8 mouse cellular contexts compared by ENCODE assay signal in genomic region chr5:130448491-130448890, GRCm38 (mm10).
DNase-seq lines count a peak whose midpoint lies in the region; ATAC-seq lines count a peak whose summit lies in the region.

No protein-coding gene starts in this region.

- 2% methylated on average over 20 of the region's 20 CpGs for WGBS in embryonic facial prominence, embryonic 12.5 days
- WGBS in intestine, embryonic 16.5 days, result 2% methylated on average over 20 of the region's 20 CpGs
- under 1% methylated on average over 20 of the region's 20 CpGs for WGBS in midbrain, embryonic 14.5 days

- no peaks in the 10 kb centered on the region for H3K9me3 ChIP-seq in embryonic facial prominence, embryonic 12.5 days
- no peaks in the 10 kb centered on the region for H3K9me3 ChIP-seq in intestine, embryonic 16.5 days (ENCODE audit: control insufficient read depth, low read length)
- no peaks in the 10 kb centered on the region for H3K9me3 ChIP-seq in midbrain, embryonic 14.5 days (ENCODE audit: control insufficient read depth, low read length)

- peak overlapping the region; percentile 96 for H3K4me2 ChIP-seq in embryonic facial prominence, embryonic 12.5 days (replicated peaks)
- peak overlapping the region; percentile 49 for H3K4me2 ChIP-seq in intestine, embryonic 16.5 days (ENCODE audit: low read depth, low read length)
- H3K4me2 ChIP-seq in midbrain, embryonic 14.5 days (ENCODE audit: low read length), result peak overlapping the region; percentile 95

- H3K27ac ChIP-seq in embryonic facial prominence, embryonic 12.5 days, result no peak overlapping the region
- H3K27ac ChIP-seq in intestine, embryonic 16.5 days (ENCODE audit: low read length), result no peak overlapping the region
- 0 out of 2 replicates have a peak overlapping the region, but pooled peaks have one; percentile 20 for H3K27ac ChIP-seq in midbrain, embryonic 14.5 days (replicated peaks; ENCODE audit: low read depth, low read length)

- peak overlapping the region; percentile 57 for H3K9ac ChIP-seq in embryonic facial prominence, embryonic 12.5 days
- H3K9ac ChIP-seq in intestine, embryonic 16.5 days (ENCODE audit: low read depth, low read length), result 0 out of 2 replicates have a peak overlapping the region, but pooled peaks have one; percentile 1
- peak overlapping the region; percentile 62 for H3K9ac ChIP-seq in midbrain, embryonic 14.5 days (replicated peaks; ENCODE audit: low read length)

- H3K4me1 ChIP-seq in embryonic facial prominence, embryonic 12.5 days, result peaks cover 11% of the 10 kb centered on the region; the same call in 1 of the 2 replicates
- no peaks in the 10 kb centered on the region; the same call in 1 of the 2 replicates for H3K4me1 ChIP-seq in intestine, embryonic 16.5 days (ENCODE audit: control insufficient read depth, insufficient read depth, low read length)
- no peaks in the 10 kb centered on the region for H3K4me1 ChIP-seq in midbrain, embryonic 14.5 days (ENCODE audit: control insufficient read depth, insufficient read depth, low read length)

- ATAC-seq in embryonic facial prominence, embryonic 12.5 days (ENCODE audit: insufficient number of reproducible peaks, insufficient read depth, low FRiP score, low TSS enrichment), result peak; percentile 32; the same call in 1 of the 2 replicates
- ATAC-seq in intestine, embryonic 16.5 days, result no peak
- no peak for ATAC-seq in midbrain, embryonic 14.5 days (ENCODE audit: low FRiP score, low TSS enrichment)

- peak; percentile 66 for DNase-seq in layer of hippocampus, adult 11-12 months (ENCODE audit: low spot score)
- no peak for DNase-seq in layer of hippocampus, adult 9-10 months (ENCODE audit: low spot score)
- peak; percentile 80 for DNase-seq in midbrain, embryonic 14.5 days
- no peak for DNase-seq in spleen, postnatal 10 days (ENCODE audit: low spot score in 2 of 2)
- no peak for DNase-seq in urinary bladder, postnatal 36 days (ENCODE audit: low spot score in 2 of 2)
- DNase-seq in lung, adult 18-20 months, result no peak

- peak overlapping the region; percentile 51 for H3K4me3 ChIP-seq in embryonic facial prominence, embryonic 12.5 days
- peak overlapping the region; percentile 36 for H3K4me3 ChIP-seq in intestine, embryonic 16.5 days (ENCODE audit: low read length)
- H3K4me3 ChIP-seq in midbrain, embryonic 14.5 days (replicated peaks; ENCODE audit: low read depth, low read length), result peak overlapping the region; percentile 51

- no peaks in the 10 kb centered on the region for H3K36me3 ChIP-seq in embryonic facial prominence, embryonic 12.5 days
- H3K36me3 ChIP-seq in intestine, embryonic 16.5 days (ENCODE audit: control insufficient read depth, insufficient read depth, low read length), result no peaks in the 10 kb centered on the region
- no peaks in the 10 kb centered on the region for H3K36me3 ChIP-seq in midbrain, embryonic 14.5 days (ENCODE audit: control insufficient read depth, insufficient read depth, low read length)

- peaks cover 53% of the 10 kb centered on the region for H3K27me3 ChIP-seq in embryonic facial prominence, embryonic 12.5 days
- H3K27me3 ChIP-seq in intestine, embryonic 16.5 days (replicated peaks; ENCODE audit: control insufficient read depth, insufficient read depth, low read length), result peaks cover 38% of the 10 kb centered on the region
- H3K27me3 ChIP-seq in midbrain, embryonic 14.5 days (ENCODE audit: control insufficient read depth, insufficient read depth, low read length), result peaks cover 17% of the 10 kb centered on the region

Comparison
In these comparisons a context has a peak if more than half of its experiments do, and no peak if none do; other contexts are left out.
1. DNase-seq: peak in layer of hippocampus, adult 11-12 months (single experiment) and midbrain, embryonic 14.5 days (single experiment); none in layer of hippocampus, adult 9-10 months (single experiment), spleen, postnatal 10 days (0 of 2), urinary bladder, postnatal 36 days (0 of 2) and lung, adult 18-20 months (0 of 2).
2. H3K9ac ChIP-seq: peak in every context shown above with its lines; median percentile 62 in midbrain, embryonic 14.5 days; 57 in embryonic facial prominence, embryonic 12.5 days; 1 in intestine, embryonic 16.5 days.
3. Peak in every context shown above with its lines, with median percentiles within 50 percentile points of each other: H3K4me2 ChIP-seq and H3K4me3 ChIP-seq.